Mouse (Mus musculus) stomach, embryonic 15.5 days (tissue): ENCODE measurements around the gene Naa40. TPM values are rescaled to one million over a fixed set of nuclear protein-coding genes. Genes with fewer than 3 reads are reported as not detected.

ENCODE experiments used
- polyA plus RNA-seq: library from polyadenylated mRNA; unstranded; fragments of >200 nt; fragmentation: Nextera tagmentation; extraction: Ambion mirVana; gene quantifications from 2 replicates; pipeline ENCODE4 v1.2.1, GENCODE M21; 2015

Gene Naa40
- polyA plus RNA-seq, 1 experiment from 2014 or later = 47.0 TPM

Other genes starting within 250 kb of the Naa40 start
- 26.4 and 28.2 TPM in 2 replicates for gene Dnajc4, start 248.6 kb downstream of the Naa40 start, polyA plus RNA-seq
- gene Nudt22, start 245.1 kb downstream of the Naa40 start, polyA plus RNA-seq = 21.1 and 24.9 TPM in 2 replicates
- gene Trpt1, start 245.1 kb downstream of the Naa40 start, polyA plus RNA-seq = 10.0 and 10.1 TPM in 2 replicates
- 14.0 and 16.2 TPM in 2 replicates for gene Fermt3, start 221.7 kb downstream of the Naa40 start, polyA plus RNA-seq
- 185 and 219 TPM in 2 replicates for gene Stip1, start 201.2 kb downstream of the Naa40 start, polyA plus RNA-seq
- 11.7 and 13.3 TPM in 2 replicates for gene Macrod1, start 184.4 kb downstream of the Naa40 start, polyA plus RNA-seq
- 3.5 and 4.2 TPM in 2 replicates for gene Flrt1, start 135.5 kb downstream of the Naa40 start, polyA plus RNA-seq
- gene Otub1, start 34.9 kb downstream of the Naa40 start, polyA plus RNA-seq = 163 and 169 TPM in 2 replicates
- gene Cox8a, start 23.6 kb downstream of the Naa40 start, polyA plus RNA-seq = 988 and 1,377 TPM in 2 replicates
- 13.4 and 15.0 TPM in 2 replicates for gene Rcor2, start 26.1 kb upstream of the Naa40 start, polyA plus RNA-seq
- gene Mark2, start 100.7 kb upstream of the Naa40 start, polyA plus RNA-seq = 55.7 and 57.7 TPM in 2 replicates
- gene Spindoc, start 141.8 kb upstream of the Naa40 start, polyA plus RNA-seq = 22.5 and 22.8 TPM in 2 replicates
- gene 2700081O15Rik, start 176.4 kb upstream of the Naa40 start, polyA plus RNA-seq = 6.5 and 7.5 TPM in 2 replicates
- gene Rtn3, start 242.1 kb upstream of the Naa40 start, polyA plus RNA-seq = 140 and 149 TPM in 2 replicates